Mouse (Mus musculus): Measurements from ENCODE around the gene Ppt2. TPM values are rescaled to one million over a fixed set of nuclear protein-coding genes. Genes with fewer than 3 reads are reported as not detected.

Gene Ppt2
- polyA plus RNA-seq, 1 experiment from 2014 or later = 108 TPM

DNA sequence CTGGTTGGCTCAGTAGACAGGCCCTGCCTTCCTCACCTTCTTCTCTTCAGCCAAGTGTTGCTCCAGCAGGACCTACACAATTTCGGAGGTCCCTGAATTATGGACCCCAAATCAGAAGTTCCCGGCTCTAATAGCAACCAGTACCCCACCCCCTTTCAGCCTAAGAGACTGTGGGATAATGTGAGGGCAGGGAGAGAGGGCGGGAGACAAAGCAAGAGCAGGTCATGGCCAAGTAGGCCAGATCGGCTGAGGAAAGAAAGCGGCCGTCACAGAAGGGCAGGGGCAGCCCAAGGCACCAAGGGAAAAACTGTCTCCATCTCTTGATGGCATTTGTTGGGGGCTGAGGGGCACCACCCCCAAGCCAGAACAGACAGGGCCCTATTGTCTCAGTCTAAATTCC lies 12.4 kb downstream of the Ppt2 start, which contains the start of gene Egfl8:
Gene Egfl8, minus strand, starts transcription at position 101 of the 400 bp plus-strand sequence.
- no peak for TF ChIP-seq CTCF (IDR thresholded peaks at IDR 0.05)

DNA sequence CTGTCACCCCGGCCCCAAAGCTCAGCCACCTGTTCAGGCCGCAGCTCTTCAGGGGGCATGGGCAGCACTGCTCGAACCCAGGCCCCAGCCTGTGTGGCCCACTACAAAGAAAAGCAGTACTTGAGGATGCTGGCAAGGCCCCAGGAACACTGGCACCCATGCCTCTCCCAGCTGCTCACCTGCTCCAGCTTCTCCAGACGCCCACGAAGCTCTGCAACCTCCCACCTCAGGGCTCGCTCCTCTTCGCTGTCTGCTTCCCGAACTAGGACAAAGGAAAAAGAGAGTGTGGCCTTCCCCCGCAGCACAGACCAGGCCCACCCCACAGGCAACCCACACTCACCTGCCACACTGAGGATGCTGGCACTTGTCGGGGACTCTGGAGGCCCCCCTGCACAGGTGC lies 14.5 kb downstream of the Ppt2 start:
- in situ Hi-C loops (cut with MboI; ENCODE audit: low pct_unique_long_range_greater_than_20kb) = no loop called here

More for the DNA sequence above, 12.4 kb downstream of the Ppt2 start, which contains the start of gene Egfl8:
- H3K27me3 ChIP-seq = no peaks in the 10 kb centered on the region
- in situ Hi-C loops (cut with MboI; ENCODE audit: low pct_unique_long_range_greater_than_20kb) = no loop called here
- ChIA-PET CTCF (no interaction called here), POLR2A (no interaction called here)
- no peak for ATAC-seq
- DNase-seq (ENCODE audit: low read depth, low spot score) = no peak

DNA sequence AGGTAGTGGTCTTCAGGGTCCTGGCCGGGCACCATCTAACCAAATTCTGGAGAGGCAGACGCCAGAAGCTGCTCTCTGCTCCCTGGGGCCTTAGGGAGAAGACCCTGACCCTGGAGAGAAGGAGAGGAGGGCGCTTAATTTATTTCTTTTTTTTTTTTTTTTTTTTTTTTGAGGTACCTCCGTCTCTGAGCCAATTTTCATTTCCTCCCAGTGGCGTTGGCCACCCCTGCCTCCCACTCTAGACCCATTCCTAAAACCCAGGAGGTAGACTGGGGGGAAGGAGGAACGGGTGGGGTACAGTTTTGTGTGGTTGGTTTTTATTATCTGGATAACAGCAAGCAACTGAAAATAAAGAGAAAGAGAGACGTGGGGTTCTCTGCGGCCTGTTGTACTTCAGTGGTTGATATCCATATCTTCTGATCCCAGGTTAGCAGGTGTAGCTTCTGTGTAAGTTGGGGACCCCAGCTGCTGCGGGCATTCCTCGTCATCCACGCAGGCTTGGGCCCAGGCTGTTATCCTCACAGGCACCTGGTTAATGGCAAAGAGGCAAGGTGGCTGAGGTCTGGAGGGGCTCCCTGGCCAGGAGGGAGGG lies 15.2 kb downstream of the Ppt2 start:
- no peak for DNase-seq (ENCODE audit: low read depth, low spot score)
- in situ Hi-C loops (cut with MboI; ENCODE audit: low pct_unique_long_range_greater_than_20kb) = no loop called here
- POLR2A ChIA-PET = interaction anchor here (0.7 kb wide), 1 partner anchor 220 kb away, joined by 3 read pairs; no protein-coding TSS in a partner anchor
- H3K27me3 ChIP-seq = no peaks in the 10 kb centered on the region
- ATAC-seq = no peak
- no peak for TF ChIP-seq CTCF (IDR thresholded peaks at IDR 0.05)
- CTCF ChIA-PET = no interaction called here

More for the DNA sequence above, 14.5 kb downstream of the Ppt2 start:
- ChIA-PET POLR2A (no interaction called here), CTCF (interaction anchor here (1.1 kb wide), 1 partner anchor 11 kb away, joined by 3 read pairs; the partner anchor contains the start of gene Rnf5)
- no peaks in the 10 kb centered on the region for H3K27me3 ChIP-seq
- DNase-seq (ENCODE audit: low read depth, low spot score) (no peak), ATAC-seq (no peak)
- no peak for TF ChIP-seq CTCF (IDR thresholded peaks at IDR 0.05)

DNA sequence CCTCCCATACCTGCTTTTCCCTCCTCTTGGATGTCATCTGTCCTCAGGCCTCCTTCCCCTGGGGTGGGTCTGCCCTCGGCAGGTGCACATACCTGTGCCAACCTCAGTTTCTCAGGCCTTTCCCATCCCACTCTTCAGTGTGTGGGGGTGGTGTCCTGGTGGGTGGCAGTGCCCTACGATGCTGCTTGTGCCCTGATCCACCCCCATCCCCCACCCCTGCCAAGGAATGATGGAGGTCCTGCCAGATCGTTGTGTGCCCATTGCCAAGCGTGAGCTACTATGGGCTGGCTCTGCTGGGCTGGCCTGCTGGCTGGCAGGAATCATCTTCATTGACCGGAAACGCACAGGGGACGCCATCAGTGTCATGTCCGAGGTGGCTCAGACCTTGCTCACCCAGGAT lies 17.3 kb downstream of the Ppt2 start:
- DNase-seq (ENCODE audit: low read depth, low spot score) = no peak
- ChIA-PET POLR2A (no interaction called here), CTCF (no interaction called here)
- H3K27me3 ChIP-seq = no peaks in the 10 kb centered on the region
- no peak for ATAC-seq
- in situ Hi-C loops (cut with MboI; ENCODE audit: low pct_unique_long_range_greater_than_20kb) = no loop called here
- no peak for TF ChIP-seq CTCF (IDR thresholded peaks at IDR 0.05)

DNA sequence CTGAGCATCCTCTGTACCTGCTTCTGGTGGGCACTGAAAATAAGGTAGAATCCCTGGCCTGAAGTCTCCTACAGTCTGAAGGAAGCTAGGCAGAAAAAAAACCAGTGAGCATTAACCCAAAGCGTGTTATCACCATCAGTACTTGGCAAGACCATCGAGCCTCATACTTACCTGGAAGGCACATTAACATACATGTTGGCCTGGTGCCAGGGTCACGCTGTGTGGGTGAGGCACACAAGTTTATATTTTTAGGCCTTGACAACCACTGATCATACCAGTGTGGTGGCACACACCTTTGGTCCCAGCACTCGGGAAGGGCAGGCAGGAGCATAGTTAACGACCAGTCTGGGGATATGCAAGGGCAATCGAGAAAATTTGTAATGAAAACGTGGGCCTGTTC lies 20.3 kb downstream of the Ppt2 start:
- ATAC-seq = no peak
- DNase-seq (ENCODE audit: low read depth, low spot score) = no peak
- H3K27me3 ChIP-seq = no peaks in the 10 kb centered on the region
- TF ChIP-seq CTCF (IDR thresholded peaks at IDR 0.05) = no peak
- CTCF ChIA-PET = no interaction called here
- POLR2A ChIA-PET = no interaction called here
- in situ Hi-C loops (cut with MboI; ENCODE audit: low pct_unique_long_range_greater_than_20kb) = no loop called here

DNA sequence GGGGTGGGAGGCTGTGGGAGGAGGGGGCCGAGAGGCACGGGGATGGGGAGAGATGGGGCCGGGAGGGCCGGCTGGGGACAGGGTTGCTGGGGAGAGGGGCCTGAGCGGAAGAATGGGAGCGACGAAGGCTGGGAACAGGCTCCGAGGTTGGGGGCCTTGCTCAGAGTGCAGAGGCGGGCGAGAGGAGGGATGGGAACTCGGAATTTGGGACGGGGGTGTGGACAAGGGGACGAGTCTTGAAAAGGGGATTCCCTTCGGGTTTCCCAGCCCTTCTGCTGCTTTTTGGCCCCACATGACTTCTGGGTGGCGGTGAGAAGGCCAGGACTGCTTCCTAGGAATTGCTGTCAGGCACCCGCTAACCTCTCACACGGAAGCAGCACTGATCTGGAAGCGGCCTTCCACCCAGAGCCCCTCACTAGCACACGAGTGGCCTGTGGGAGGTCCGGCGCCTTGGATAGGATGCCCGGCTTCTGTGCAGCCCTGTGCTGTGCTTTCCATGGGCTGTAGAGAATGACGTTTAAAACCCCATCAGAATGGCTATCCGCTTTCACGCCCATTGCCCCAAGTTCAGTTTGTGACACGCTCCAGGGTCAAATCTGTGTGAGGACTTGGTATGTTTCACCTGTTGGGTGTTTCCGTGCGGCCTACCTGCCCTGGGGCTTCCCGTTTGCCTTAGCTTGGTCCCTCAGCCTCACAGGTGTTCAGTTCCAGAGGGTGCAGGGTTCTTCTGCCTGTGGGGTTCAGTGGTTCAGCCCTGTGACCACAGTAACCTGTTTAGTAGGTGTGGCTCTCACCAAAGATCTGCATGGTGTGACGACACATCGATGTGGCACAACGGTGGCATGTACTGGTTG lies 21.9 kb downstream of the Ppt2 start:
- DNase-seq (ENCODE audit: low read depth, low spot score) (no peak), ATAC-seq (no peak)
- TF ChIP-seq CTCF (IDR thresholded peaks at IDR 0.05) = no peak
- ChIA-PET POLR2A (interaction anchor here (0.7 to 5.4 kb wide), 3 partner anchors 13 to 44 kb away, joined by 3 to 28 read pairs (median 12); partner anchors contain the start of genes Gpsm3 and Pbx2), CTCF (no interaction called here)
- H3K27me3 ChIP-seq = no peaks in the 10 kb centered on the region
- in situ Hi-C loops (cut with MboI; ENCODE audit: low pct_unique_long_range_greater_than_20kb) = no loop called here

DNA sequence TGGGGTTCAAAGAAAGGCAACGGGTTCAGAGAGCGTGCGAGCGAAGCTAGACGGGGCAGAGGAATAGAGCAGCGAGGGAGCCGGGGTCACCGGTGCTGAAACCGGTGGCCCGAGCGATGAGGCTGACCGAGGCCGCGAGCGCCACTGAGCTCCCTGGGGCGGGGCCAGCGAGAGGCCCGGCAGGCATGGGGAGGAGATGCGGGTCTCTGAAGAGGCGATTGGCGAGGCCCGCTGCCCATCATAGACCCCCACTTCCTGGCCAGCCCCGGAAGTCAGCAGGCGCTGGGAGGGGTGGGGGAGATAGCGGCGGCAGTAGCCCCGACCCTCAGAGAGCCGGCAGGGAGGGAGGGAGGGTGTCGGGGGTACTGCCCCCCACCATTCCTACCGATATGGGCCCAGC lies 22.7 kb downstream of the Ppt2 start:
- in situ Hi-C loops (cut with MboI; ENCODE audit: low pct_unique_long_range_greater_than_20kb) = no loop called here
- ChIA-PET CTCF (interaction anchor here (1.2 to 2.1 kb wide), 3 partner anchors 10 to 39 kb away, joined by 3 to 13 read pairs (median 4); partner anchors contain the start of gene Fkbpl), POLR2A (interaction anchor here (0.6 to 5.4 kb wide), 8 partner anchors 12 to 296 kb away, joined by 3 to 28 read pairs (median 4); partner anchors contain the start of genes Gpsm3 and Pbx2)
- ATAC-seq (peak; percentile 51), DNase-seq (ENCODE audit: low read depth, low spot score) (no peak)
- no peaks in the 10 kb centered on the region for H3K27me3 ChIP-seq
- no peak for TF ChIP-seq CTCF (IDR thresholded peaks at IDR 0.05)

DNA sequence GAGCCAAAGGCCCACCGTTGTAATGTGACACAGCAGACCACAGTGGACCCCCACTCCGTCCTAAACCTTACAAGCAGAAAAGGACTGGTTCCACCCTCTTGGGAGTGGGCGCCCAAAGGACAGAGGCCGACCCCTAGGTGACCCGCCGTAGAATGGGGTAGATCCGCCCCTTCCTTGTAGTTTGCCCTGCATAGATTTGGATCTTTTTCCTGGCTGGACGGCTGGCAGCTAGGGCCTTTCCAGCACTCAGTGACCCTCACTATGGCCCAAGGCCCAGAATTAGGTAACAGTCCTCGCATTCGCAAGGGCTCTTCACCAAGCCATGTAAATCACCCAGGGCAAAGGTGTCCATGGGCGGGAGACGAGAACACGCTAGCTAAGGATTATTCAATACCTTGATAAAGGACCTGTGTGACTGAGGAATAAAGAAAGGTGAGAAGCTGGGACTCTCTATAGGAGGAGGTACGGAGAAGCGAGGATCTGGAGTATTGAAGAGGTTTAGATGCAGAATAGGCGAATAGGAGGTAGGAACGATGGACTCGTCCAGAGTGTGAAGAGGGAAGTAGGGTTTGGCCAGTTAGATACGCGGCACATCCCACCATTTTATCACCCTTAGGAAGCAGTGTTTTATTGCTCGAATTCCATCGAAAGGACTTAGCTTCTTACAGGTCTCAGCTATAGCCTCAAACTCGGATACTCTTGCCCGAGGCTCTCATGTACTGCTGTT lies 23.6 kb downstream of the Ppt2 start:
- in situ Hi-C loops (cut with MboI; ENCODE audit: low pct_unique_long_range_greater_than_20kb) = no loop called here
- TF ChIP-seq CTCF (IDR thresholded peaks at IDR 0.05) = no peak
- ATAC-seq (no peak), DNase-seq (ENCODE audit: low read depth, low spot score) (no peak)
- no peaks in the 10 kb centered on the region for H3K27me3 ChIP-seq
- ChIA-PET POLR2A (interaction anchor here (1.4 to 5.4 kb wide), 5 partner anchors 11 to 22 kb away, joined by 3 to 28 read pairs (median 5); partner anchors contain the start of genes Gpsm3 and Pbx2), CTCF (interaction anchor here (1.2 to 2.1 kb wide), 4 partner anchors 9 to 40 kb away, joined by 3 to 13 read pairs (median 4); partner anchors contain the start of genes Fkbpl and Prrt1)

DNA sequence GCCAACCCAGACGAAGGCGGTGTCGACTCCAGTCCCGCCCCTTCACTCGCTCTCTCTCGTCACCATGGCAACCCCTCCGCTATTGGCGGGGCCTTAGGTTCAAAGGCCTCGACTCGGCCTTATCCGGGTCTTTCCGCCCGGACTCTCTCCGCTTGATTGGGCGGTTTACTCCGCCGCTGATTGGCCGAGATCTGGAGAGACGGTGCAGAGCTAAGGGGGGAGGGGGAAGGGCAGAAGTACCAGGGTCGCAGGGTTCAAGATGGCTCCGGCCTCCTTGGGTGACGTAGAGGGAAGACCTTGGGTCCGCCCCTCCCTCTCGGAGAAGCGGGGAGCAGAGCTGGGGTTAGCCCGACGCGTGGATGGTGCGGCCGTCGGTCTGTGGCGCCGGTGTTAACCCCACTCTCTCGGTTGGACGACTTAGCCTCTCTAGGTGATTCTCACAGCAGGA lies 24.2 kb downstream of the Ppt2 start, which contains the start of gene Agpat1:
Gene Agpat1, plus strand, starts transcription at position 202 of the 448 bp plus-strand sequence.
- TF ChIP-seq CTCF (IDR thresholded peaks at IDR 0.05) = no peak
- H3K27me3 ChIP-seq = no peaks in the 10 kb centered on the region
- CTCF ChIA-PET = interaction anchor here (1.0 to 2.1 kb wide), 3 partner anchors 9 to 25 kb away, joined by 3 to 13 read pairs (median 4); partner anchors contain the start of gene Prrt1
- ATAC-seq (peak; percentile 67), DNase-seq (ENCODE audit: low read depth, low spot score) (no peak)
- POLR2A ChIA-PET = interaction anchor here (1.5 to 5.4 kb wide), 4 partner anchors 11 to 16 kb away, joined by 4 to 28 read pairs (median 8); partner anchors contain the start of genes Gpsm3 and Pbx2
- in situ Hi-C loops (cut with MboI; ENCODE audit: low pct_unique_long_range_greater_than_20kb) = no loop called here
